Mouse (Mus musculus) heart, adult 9 months (tissue): ENCODE measurements at regions not wholly inside any gene's neighbourhood (a gene's known extent, or its start where the extent isn't known, plus 50 kb on each side); places are given as distances from the start of the nearest gene placed in this dataset.

Experiments used
- DNase-seq, 2 experiments: peaks; one replicate each; pipeline ENCODE4 v3.0.0; 2022; ENCODE audit warnings: low spot score in 2 of 2

DNA sequence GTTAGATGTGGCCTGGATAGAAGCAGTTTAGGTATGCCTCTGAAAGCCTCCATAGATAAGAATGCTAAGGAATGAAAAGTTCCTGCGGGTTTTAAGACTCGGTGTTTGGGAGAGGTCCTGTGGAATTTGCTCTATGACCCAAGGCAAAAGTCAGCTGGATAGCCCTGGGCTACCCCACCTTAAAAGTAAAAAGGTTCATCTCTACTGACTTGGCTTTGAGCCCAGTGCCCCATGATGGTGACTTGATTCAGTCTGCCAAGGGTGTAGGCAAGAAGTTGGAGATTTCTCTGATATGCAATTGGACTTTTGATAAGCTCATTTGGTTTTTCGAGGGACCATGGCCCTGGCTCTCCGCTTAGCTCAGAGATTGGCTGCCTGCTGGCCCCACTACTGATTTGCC lies 78.8 kb upstream of the Herc3 start:
- no peak for DNase-seq

DNA sequence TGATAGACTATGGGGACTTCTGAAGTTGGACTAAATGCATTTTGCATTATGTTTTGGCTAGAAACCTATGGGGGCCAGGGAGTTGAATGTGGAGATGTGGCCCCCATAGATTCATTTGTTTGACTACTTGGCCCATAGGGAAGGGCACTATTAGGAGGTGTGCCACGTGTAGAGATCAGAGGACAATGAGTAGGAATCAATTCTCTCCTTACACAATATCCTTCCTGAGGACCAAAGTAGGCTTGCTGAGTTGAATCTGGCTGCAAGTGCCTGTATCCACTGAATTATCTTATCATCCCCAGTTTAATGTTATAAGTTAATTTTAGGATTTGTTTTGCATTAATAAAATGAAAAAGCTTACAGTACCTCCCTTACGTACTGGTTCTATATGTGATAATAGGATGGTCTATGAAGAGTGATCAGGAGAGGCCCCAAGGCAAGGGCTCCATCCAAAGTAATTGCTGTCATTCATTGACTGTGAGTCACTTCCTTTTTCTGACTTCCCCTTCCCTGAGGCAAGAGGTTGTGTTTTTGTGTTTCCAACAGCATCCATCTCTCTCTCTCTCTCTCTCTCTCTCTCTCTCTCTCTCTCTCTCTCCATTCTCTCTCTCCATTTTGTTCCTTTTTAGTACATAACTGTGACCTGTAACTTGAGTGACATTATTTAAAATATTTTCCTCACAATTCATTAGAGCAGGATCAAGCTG lies 74.8 kb upstream of the Herc3 start:
- no peak for DNase-seq

DNA sequence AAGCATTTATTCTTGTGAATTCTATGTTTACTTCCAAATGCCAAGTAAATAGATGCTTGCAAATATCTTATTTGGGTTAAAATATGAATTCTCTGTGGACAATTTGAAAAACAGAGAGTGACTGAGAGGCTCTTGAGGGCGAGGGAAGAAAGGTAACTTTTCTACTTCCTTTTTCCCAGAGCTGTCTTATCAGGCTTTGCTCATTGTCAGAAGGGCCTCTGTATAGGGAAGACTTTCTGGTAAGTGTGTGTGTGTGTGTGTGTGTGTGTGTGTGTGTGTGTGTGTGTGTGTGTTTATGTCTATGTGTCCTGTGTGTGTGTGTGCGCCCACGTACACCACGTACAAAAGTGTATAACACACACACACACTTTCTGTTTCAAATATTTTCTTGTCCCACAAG lies 73.9 kb upstream of the Herc3 start:
- no peak for DNase-seq

DNA sequence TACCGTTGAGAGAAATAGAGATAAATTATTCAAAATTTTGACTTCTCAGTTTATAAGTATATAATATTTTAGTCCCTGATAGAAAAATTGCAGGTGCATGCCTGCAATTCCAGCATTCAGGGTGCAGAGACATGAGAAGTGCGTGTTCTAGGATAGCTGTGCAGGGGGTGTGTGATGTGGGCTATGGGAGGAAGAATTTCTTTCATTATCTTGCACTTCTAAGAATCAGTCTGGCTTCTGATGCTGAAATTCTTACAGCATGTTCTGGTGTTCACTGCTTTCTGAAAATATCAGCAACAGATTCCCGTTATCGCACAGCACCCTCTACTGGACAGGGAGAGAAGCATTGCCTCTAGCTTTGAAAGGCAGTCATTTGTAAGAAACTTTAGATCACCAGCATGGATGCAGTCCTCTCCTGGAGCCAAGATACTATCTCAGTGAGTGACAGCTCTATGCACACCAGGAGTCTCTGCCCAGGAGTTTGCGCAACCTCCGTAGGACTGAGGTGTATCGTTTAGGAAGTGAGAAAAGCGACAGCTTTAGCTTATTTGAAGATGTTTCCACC lies 60.5 kb upstream of the Herc3 start:
- peak; percentile 2 to 21 for DNase-seq

DNA sequence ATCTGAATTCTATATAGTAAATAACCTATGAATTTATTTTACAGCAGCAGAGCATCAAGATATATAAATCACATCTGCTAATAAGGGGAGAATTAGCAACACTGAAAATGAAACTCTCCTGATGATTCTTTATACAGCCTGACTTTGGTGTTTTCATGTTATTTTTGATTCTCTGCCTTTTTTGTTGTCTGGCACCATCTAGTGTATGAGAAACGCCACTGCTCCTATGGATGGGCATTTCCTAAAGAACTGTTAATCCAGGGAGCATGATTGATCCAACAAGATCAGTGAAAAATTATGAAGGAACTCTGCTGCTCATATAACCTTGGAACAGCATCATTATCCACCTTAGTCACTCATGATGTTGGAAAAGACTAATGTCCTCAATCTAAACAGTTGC lies 59.3 kb upstream of the Herc3 start:
- peak; percentile 2 to 16 for DNase-seq
